Mouse (Mus musculus) embryonic fibroblast, embryonic 13.5 days (primary cell): ENCODE measurements around the gene Foxf2. TPM values are rescaled to one million over a fixed set of nuclear protein-coding genes. Genes with fewer than 3 reads are reported as not detected.

ENCODE experiments used
- H3K27ac ChIP-seq: 2 replicates; pipeline ENCODE4 v1.5.1; 2012; ENCODE audit warnings: low read length, control low read depth, inconsistent platforms; ENCODE audit not compliant: insufficient read depth
- H3K4me1 ChIP-seq: 2 replicates; pipeline ENCODE4 v1.6.1; 2011; ENCODE audit warnings: low read length; ENCODE audit not compliant: control insufficient read depth, insufficient read depth
- H3K4me3 ChIP-seq: 2 replicates; pipeline ENCODE4 v1.5.1; 2011; ENCODE audit warnings: mild to moderate bottlenecking, control low read depth, low read length; ENCODE audit not compliant: insufficient read depth
- CTCF ChIP-seq: IDR thresholded peaks from 2 replicates; pipeline ENCODE4 v1.5.1; 2011; ENCODE audit warnings: mild to moderate bottlenecking, control low read depth, low read length, moderate library complexity, borderline replicate concordance; ENCODE audit not compliant: insufficient read depth
- POLR2A ChIP-seq: IDR thresholded peaks from 2 replicates; pipeline ENCODE4 v1.6.1; 2011; ENCODE audit warnings: low read depth, mild to moderate bottlenecking, control low read depth, low read length, moderate library complexity
- polyA plus RNA-seq: library from polyadenylated mRNA; stranded (reverse); fragments of >200 nt; gene quantifications from 2 replicates; pipeline ENCODE4 v1.2.4, GENCODE M21; 2011; ENCODE audit warnings: low read depth; ENCODE audit not compliant: missing spikeins, insufficient read length

The Foxf2 gene
- polyA plus RNA-seq, 1 experiment: 1.4 TPM

DNA sequence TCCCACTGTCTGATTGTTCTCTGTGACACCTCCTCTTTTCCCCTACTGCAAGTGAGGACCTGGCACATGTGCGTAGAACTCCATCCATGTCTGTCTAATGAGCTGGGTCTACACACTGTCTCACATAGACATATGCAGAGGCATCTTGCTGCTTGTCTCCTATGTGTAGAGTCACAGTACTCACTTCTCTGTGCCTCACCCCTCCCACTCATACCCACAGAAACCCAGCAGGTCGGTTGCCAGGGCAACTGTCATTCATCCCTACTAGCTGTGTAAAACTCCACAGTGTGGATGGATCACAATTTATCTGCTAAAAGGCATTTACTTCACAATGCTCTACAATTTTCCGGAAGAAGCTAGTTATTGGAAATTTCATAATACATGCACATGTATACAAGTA, 46.5 kb downstream of the Foxf2 start:
- no peak for TF ChIP-seq CTCF
- no peak for TF ChIP-seq POLR2A
- Histone ChIP-seq H3K4me3 (no peak overlapping the region), H3K27ac (no peak overlapping the region), H3K4me1 (no peaks in the 10 kb centered on the region)

Other genes starting within 250 kb of the Foxf2 start
- gene Foxq1, start 69.7 kb upstream of the Foxf2 start, polyA plus RNA-seq: 0.10 and 0.14 TPM in 2 replicates
- gene A530084C06Rik, start 66.5 kb upstream of the Foxf2 start, polyA plus RNA-seq: not detected in 2 replicates
- 14.4 and 19.7 TPM in 2 replicates for gene Foxc1, start 180.8 kb downstream of the Foxf2 start, polyA plus RNA-seq